ENCODE assay signal across 8 mouse cellular contexts in genomic region chr3:41058395-41058794, GRCm38 (mm10). TPM values are rescaled to one million over a fixed set of nuclear protein-coding genes. Genes with fewer than 3 reads are reported as not detected.
DNase-seq lines count a peak whose midpoint lies in the region; ATAC-seq lines count a peak whose summit lies in the region.

No protein-coding gene starts in this region.

- H3K4me2 ChIP-seq in forebrain, embryonic 14.5 days (ENCODE audit: low read length): no peak overlapping the region
- H3K4me2 ChIP-seq in forebrain, embryonic 11.5 days (ENCODE audit: low read depth, low read length, severe bottlenecking): no peak overlapping the region

- no peaks in the 10 kb centered on the region for H3K9me3 ChIP-seq in forebrain, embryonic 14.5 days (replicated peaks; ENCODE audit: control insufficient read depth, low read length)
- no peaks in the 10 kb centered on the region for H3K9me3 ChIP-seq in forebrain, embryonic 11.5 days (ENCODE audit: control insufficient read depth, low read length)

- H3K4me3 ChIP-seq in forebrain, embryonic 14.5 days (ENCODE audit: low read depth, low read length): no peak overlapping the region
- H3K4me3 ChIP-seq in forebrain, embryonic 11.5 days (ENCODE audit: low read depth, low read length): no peak overlapping the region

- intact Hi-C loops in heart, postnatal 25 days (cut with DNase I): no loop called here

- H3K27ac ChIP-seq in forebrain, embryonic 14.5 days (ENCODE audit: low read depth, low read length): 0 out of 2 replicates have a peak overlapping the region, but pooled peaks have one; percentile 23
- H3K27ac ChIP-seq in forebrain, embryonic 11.5 days (ENCODE audit: low read depth, low read length): no peak overlapping the region

- no peaks in the 10 kb centered on the region for H3K4me1 ChIP-seq in forebrain, embryonic 14.5 days (ENCODE audit: control insufficient read depth, insufficient read depth, low read length)
- H3K4me1 ChIP-seq in forebrain, embryonic 11.5 days (replicated peaks; ENCODE audit: control insufficient read depth, insufficient read depth, low read length): no peaks in the 10 kb centered on the region

- ATAC-seq in forebrain, embryonic 14.5 days: peak; percentile 85
- ATAC-seq in forebrain, embryonic 11.5 days (replicated peaks; ENCODE audit: low FRiP score): no peak

- no peaks in the 10 kb centered on the region for H3K27me3 ChIP-seq in forebrain, embryonic 14.5 days (replicated peaks; ENCODE audit: control insufficient read depth, insufficient read depth, low read length)
- no peaks in the 10 kb centered on the region for H3K27me3 ChIP-seq in forebrain, embryonic 11.5 days (ENCODE audit: control insufficient read depth, insufficient read depth, low read length)

- DNase-seq in forebrain, embryonic 14.5 days (ENCODE audit: low spot score): peak; percentile 80
- DNase-seq in forebrain, embryonic 11.5 days (ENCODE audit: low spot score): no peak
- DNase-seq in ovary, postnatal 36 days (ENCODE audit: low spot score): peak; percentile 18
- no peak for DNase-seq in ovary, adult 18-20 months (ENCODE audit: low spot score)
- peak; percentile 26 to 44 for DNase-seq in layer of hippocampus, postnatal 10 days (ENCODE audit: low spot score in 2 of 2)
- peak; percentile 70 for DNase-seq in right cerebral cortex, postnatal 14 days
- no peak for DNase-seq in ovary, postnatal 10 days (ENCODE audit: low spot score)
- DNase-seq in heart, postnatal 25 days (ENCODE audit: low spot score): no peak

- no peaks in the 10 kb centered on the region; the same call in none of the 2 replicates for H3K36me3 ChIP-seq in forebrain, embryonic 14.5 days (ENCODE audit: control insufficient read depth, insufficient read depth, low read length)
- no peaks in the 10 kb centered on the region for H3K36me3 ChIP-seq in forebrain, embryonic 11.5 days (ENCODE audit: control insufficient read depth, insufficient read depth, low read length)

- H3K9ac ChIP-seq in forebrain, embryonic 14.5 days (ENCODE audit: low read length): no peak overlapping the region
- H3K9ac ChIP-seq in forebrain, embryonic 11.5 days (ENCODE audit: low read length): no peak overlapping the region

- 54% methylated on average over 2 of the region's 2 CpGs for WGBS in forebrain, embryonic 14.5 days
- 91% methylated on average over 2 of the region's 2 CpGs for WGBS in forebrain, embryonic 11.5 days

RNA-seq across cellular contexts. Expression of gene Pgrmc2, which starts 24.5 kb away (rescaled TPM):
- polyA plus RNA-seq in forebrain, embryonic 14.5 days (2014; fragmentation: Nextera tagmentation; extraction: Ambion mirVana): 17.5 and 21.8 TPM in 2 replicates
- 28.4 and 28.9 TPM in 2 replicates for polyA plus RNA-seq in forebrain, embryonic 11.5 days (2014; fragmentation: Nextera tagmentation; extraction: Ambion mirVana)
- 10 to 100 TPM; 47.7 to 52.7 TPM for total RNA-seq in layer of hippocampus, postnatal 10 days (2021)
- total RNA-seq in heart, postnatal 25 days (2021): 10 to 100 TPM; 27.5 to 30.1 TPM

Comparison
In these comparisons a context has a peak if more than half of its experiments do, and no peak if none do; other contexts are left out.
1. DNase-seq: peak in forebrain, embryonic 14.5 days (single experiment), ovary, postnatal 36 days (single experiment), layer of hippocampus, postnatal 10 days (2 of 2) and right cerebral cortex, postnatal 14 days (single experiment); none in forebrain, embryonic 11.5 days (single experiment), ovary, adult 18-20 months (single experiment), ovary, postnatal 10 days (single experiment) and heart, postnatal 25 days (single experiment).